Mouse (Mus musculus) splenic B cell, adult 2 months (primary cell): Measurements from ENCODE around the gene Dot1l.
"Not testable (repeated sequence)": the region's sequence is repeated elsewhere in the genome, so short reads cannot be mapped to it uniquely, and the experiment has no call there.

Experiments
- DNase-seq: peaks from one replicate; pipeline ENCODE4 v3.0.0-alpha.2; 2011; ENCODE audit warnings: low read depth, low spot score
- H3K27me3 ChIP-seq: 2 replicates; pipeline ENCODE4 v1.6.1; 2012; ENCODE audit warnings: mild to moderate bottlenecking, low read length, moderate library complexity, mixed read lengths; ENCODE audit not compliant: control insufficient read depth, poor library complexity, insufficient read depth, severe bottlenecking
- H3K36me3 ChIP-seq: 2 replicates; pipeline ENCODE4 v1.6.1; 2012; ENCODE audit warnings: mild to moderate bottlenecking, low read length, moderate library complexity, mixed read lengths; ENCODE audit not compliant: control insufficient read depth, poor library complexity, insufficient read depth, severe bottlenecking

The Dot1l gene

GRCm38 (mm10) chr10:80806341-80807056 lies 51.5 kb downstream of the Dot1l start:
- H3K27me3 ChIP-seq, result no peaks in the 10 kb centered on the region
- H3K36me3 ChIP-seq, result peaks cover 5% of the 10 kb centered on the region
- DNase-seq, result no peak

DNA sequence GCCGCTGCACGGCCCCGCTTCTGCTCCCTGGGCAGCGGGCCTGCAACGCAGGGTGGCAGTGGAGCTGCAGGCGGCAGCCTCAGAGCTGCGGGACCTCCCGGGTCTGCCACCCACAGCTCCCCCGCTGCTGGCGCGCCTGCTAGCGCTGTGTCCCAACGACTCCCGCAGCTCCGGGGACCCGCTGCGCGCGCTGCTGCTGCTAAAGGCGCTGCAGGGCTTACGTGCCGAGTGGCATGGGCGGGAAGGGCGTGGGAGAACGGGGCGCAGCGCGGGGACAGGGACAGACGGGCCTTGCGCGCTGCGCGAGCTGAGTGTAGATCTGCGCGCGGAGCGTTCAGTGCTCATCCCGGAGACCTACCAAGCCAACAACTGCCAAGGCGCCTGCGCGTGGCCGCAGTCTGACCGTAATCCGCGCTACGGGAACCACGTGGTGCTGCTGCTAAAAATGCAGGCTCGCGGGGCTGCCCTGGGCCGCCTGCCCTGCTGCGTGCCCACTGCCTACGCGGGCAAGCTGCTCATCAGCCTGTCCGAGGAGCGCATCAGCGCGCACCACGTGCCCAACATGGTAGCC lies 52.1 kb downstream of the Dot1l start:
- DNase-seq, result peak; percentile 67
- Histone ChIP-seq H3K36me3 (peaks cover 5% of the 10 kb centered on the region), H3K27me3 (no peaks in the 10 kb centered on the region)

DNA sequence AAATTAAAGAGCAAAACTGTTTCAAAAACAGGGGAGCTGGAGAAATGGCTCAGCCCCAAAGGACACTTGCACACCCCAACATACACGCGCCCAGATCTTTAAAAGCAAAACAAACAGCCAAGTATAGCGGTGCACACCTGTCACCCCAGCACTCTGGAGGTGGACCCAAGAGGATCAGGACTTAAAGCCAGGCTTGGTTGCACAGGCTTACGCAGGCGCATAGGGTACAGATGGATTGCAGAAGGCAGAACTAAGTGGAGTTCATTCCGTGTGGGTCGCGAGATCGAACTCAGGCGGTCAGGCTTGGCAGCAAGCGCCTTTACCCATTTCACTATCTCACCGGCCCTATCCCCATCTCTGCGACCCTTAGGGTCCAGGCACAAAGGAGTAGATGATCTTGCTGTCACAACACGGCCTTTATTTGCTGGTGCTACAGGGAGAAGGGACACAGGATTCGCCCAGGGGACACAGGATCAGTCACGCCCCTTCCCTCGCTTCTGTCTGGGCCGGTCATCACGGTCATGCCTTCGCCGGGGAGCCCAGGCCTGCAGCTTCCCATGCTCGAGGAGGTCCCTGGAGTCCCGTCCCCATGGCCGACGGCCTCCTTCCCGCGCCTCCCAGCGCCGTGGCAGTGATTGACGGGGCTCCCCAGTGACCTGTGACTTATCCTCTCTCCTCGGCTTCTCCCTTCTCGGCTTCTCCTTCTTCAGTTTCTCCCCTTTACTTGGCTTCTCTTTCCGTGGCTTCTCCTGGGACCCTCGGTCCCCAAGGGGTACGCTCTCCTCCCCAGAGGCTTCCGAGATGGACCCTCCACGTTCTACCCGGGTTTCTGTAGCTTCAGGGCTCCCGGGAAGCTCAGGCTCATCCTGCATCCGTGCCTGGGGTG lies 53.3 kb downstream of the Dot1l start:
- H3K36me3 ChIP-seq, result peaks cover 2% of the 10 kb centered on the region; the same call in 1 of the 2 replicates
- H3K27me3 ChIP-seq, result no peaks in the 10 kb centered on the region
- DNase-seq, result no peak

DNA sequence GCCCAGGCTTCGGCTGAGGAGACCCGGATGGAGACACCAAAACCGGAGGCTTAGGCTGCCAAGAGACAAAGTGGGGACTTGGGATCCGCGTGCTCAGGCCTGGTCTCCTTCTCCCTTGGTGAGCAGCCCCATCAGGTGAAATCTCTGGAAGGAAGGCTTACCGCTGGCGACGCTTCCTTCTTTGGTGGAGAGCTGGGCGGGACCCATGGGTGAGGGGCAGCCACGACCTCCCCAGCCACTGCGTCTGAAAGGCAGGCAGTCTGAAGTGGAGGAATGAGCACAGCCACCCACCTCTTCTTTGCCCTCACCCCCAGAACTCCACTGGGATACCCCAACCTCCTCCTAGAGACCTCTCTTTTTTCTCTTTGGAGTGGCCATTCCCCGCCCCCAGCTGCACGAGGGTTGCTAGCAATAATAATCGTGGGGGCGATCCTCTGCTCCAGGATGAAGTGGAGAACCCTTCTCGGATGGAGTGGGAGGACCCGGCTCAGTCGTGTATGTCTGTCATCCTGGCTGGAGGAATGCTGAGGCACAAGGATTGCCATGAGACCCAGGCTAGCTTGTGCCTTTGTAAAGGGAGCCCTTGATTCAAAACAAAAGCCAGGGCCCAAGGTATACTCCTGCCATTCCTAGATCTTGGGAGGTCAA lies 54.1 kb downstream of the Dot1l start:
- DNase-seq, result no peak
- Histone ChIP-seq H3K27me3 (no peaks in the 10 kb centered on the region), H3K36me3 (no peaks in the 10 kb centered on the region; the same call in 1 of the 2 replicates)

GRCm38 (mm10) chr10:80810084-80810483 lies 55.1 kb downstream of the Dot1l start:
- no peaks in the 10 kb centered on the region for H3K27me3 ChIP-seq
- DNase-seq, result no peak
- H3K36me3 ChIP-seq, result no peaks in the 10 kb centered on the region

DNA sequence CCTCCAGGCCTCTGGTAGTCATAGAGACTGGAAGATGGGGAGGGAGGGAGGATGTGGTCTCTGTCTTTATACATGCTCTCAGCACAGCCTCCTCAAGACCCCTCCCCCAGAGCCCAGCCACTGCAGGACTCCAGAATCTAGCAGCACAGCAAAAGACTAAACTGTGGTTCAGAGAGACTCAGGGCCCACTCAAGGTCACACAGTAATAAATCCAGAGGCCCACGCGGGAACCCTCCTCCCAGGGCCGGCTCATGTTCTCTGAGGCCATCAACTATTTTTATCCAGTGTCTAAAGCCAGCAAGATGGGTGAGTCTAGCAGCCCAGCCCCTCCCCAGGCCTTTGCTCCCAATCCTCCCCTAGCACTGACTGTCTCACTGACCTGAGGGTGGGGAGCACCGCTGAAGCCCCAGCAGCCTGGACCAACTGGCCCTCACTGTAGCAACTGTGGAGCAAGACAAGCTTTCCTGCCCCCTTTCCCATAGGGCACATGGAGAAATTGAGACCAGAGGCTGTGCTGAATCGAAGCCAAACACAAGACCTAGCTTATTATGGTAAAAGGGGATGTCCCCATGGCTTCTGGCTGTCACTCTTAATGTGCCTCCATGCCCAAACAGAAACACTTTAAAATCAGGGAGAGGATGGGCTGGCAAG lies 57.5 kb downstream of the Dot1l start:
- no peaks in the 10 kb centered on the region for H3K36me3 ChIP-seq

DNA sequence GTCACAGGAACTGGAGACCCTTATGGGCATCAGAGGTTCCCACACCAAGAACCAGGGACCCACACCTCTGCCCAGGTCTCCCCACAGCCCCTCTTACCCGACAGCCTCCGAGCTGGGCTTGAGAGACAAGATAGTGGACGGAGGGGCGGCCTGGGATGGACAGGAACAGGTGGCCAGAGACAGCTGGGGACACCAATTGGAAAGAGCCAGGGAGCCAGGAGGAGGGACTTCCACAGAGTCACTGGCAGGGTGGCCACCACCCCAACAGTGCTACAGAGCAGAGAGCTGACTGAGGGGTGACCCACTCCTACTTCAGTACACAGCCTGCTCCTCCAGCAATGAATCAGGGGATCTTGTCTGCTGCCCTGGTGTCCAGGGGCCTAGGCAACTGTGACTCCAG lies 58.4 kb downstream of the Dot1l start, which contains the start of gene Jsrp1:
TSS of gene Jsrp1 (minus strand) at position 133 of the 400 bp plus-strand sequence.
- no peak for DNase-seq
- Histone ChIP-seq H3K36me3 (no peaks in the 10 kb centered on the region), H3K27me3 (no peaks in the 10 kb centered on the region)

More for the DNA sequence above, 57.5 kb downstream of the Dot1l start:
- H3K27me3 ChIP-seq, result no peaks in the 10 kb centered on the region
- DNase-seq, result no peak

DNA sequence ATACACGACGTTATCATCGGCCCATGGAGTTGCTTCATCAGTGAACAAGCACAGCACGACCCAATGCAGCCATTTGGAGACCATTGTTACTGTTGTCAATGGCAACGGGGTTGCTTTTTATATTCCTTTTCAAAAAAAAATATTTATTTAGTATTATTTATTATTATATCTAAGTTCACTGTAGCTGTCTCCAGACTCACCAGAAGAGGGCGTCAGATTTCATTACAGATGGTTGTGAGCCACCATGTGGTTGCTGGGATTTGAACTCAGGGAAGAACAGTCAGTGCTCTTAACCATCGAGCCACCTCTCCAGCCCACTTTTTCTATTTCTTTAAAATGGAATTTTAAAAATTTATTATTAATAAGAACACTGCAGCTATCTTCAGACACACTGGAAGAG lies 59.8 kb downstream of the Dot1l start:
- Histone ChIP-seq H3K27me3 (no peaks in the 10 kb centered on the region), H3K36me3 (no peaks in the 10 kb centered on the region)
- no peak for DNase-seq

DNA sequence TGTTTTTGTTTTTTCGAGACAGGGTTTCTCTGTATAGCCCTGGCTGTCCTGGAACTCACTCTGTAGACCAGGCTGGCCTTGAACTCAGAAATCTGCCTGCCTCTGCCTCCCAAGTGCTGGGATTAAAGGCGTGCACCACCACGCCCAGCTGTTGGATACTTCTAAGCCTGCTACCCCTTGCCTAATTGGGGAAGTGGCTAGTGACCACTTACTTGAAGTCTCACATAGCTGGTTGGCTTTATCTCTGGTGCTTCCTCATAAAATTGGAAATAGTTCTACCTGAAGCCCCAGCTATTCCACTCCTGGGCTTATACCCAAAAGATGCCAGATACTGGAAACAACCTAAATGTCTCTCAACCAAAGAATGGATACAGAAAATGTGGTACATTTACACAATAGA lies 61.3 kb downstream of the Dot1l start:
- not testable (repeated sequence) for H3K27me3 ChIP-seq

DNA sequence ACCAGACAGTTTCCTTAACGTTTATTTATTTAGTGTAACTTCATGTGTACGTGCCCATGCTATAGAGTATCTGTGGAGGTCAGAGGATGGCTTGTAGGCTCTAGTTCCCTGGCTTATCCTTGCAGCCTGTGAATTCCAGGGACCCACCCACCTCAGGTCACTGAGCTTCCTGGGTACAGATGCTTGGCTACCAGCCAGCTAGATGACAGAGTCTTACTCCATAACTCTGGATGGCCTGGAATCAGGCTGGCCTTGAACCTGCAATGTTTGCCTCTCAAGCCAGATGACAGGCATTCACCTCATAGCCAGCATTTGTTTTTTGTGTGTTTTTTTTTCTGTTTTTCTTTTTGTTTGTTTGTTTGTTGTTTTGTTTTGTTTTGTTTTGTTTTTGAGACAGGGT lies 62.2 kb downstream of the Dot1l start:
- H3K36me3 ChIP-seq, result no peaks in the 10 kb centered on the region
- no peak for DNase-seq
- no peaks in the 10 kb centered on the region for H3K27me3 ChIP-seq

More for the DNA sequence above, 61.3 kb downstream of the Dot1l start:
- not testable (repeated sequence) for DNase-seq, H3K36me3 ChIP-seq

DNA sequence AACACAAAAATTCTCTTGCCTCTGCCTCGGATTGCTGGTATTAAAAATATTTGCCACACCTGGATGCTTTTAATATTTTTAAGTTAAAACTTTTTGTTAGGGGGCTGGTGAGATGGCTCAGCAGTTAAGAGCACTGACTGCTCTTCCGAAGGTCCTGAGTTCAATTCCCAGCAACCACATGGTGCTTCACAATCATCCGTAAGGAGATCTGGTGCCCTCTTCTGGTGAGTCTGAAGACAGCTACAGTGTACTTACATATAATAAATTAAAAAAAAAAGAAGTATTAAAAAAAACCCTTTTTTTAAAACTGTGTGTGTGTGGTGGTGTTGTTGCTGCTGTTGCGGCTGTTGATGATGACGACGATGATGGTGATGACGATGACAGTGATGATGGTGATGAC lies 62.9 kb downstream of the Dot1l start:
- peak; percentile 57 for DNase-seq
- H3K36me3 ChIP-seq, H3K27me3 ChIP-seq: not testable (repeated sequence)

- DNase-seq, result no peak
- Histone ChIP-seq H3K36me3 (no peaks in the 10 kb centered on the region), H3K27me3 (no peaks in the 10 kb centered on the region)
Measured at GRCm38 (mm10) chr10:80818599-80819281, 63.7 kb downstream of the Dot1l start.

DNA sequence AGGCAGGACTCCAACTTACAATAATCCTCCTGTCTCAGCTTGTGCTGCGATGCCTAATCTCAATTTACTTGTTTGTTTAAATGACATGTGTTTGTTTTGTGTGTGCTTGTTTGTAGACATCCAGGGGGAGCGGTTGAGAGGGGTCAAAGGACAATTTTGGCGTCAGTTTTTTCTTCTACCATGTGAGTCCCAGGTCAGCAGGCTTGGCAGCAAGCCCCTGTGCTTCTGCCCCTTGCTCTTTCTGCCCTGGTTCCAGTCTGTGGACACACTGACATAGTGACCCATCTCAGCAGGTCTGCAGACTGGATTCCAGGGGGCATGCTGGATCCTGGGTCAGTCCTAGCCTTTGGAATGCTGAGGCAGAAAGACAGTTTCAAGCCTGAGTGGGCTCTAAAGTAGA lies 64.4 kb downstream of the Dot1l start:
- no peaks in the 10 kb centered on the region for H3K27me3 ChIP-seq
- H3K36me3 ChIP-seq, result no peaks in the 10 kb centered on the region
- no peak for DNase-seq

- Histone ChIP-seq H3K27me3 (no peaks in the 10 kb centered on the region), H3K36me3 (no peaks in the 10 kb centered on the region)
- DNase-seq, result peak; percentile 66
Measured at GRCm38 (mm10) chr10:80821991-80822390, 67.0 kb downstream of the Dot1l start.
